Mouse (Mus musculus): ENCODE measurements around the gene Slc6a19. TPM values are rescaled to one million over a fixed set of nuclear protein-coding genes. Genes with fewer than 3 reads are reported as not detected.

Gene Slc6a19
- not detected for polyA plus RNA-seq (2017; shearing (Covaris generic))

GRCm38 (mm10) chr13:73704694-73705325 is at the start of gene Slc6a19:
Gene Slc6a19, minus strand, starts transcription at chr13:73704865.

GRCm38 (mm10) chr13:73732742-73733700 is 28.4 kb upstream of the Slc6a19 start, which contains the start of gene Slc12a7:
Gene Slc12a7, plus strand, starts transcription at chr13:73733094.

GRCm38 (mm10) chr13:73677853-73678252 is 26.8 kb downstream of the Slc6a19 start, which contains the start of gene Slc6a18:
Gene Slc6a18, minus strand, starts transcription at chr13:73678023.

Other genes starting within 250 kb of the Slc6a19 start
- gene Lpcat1, start 237.7 kb downstream of the Slc6a19 start, polyA plus RNA-seq (2017; shearing (Covaris generic)), result 23.9 TPM
- not detected for gene Slc6a3, start 168.1 kb downstream of the Slc6a19 start, polyA plus RNA-seq (2017; shearing (Covaris generic))
- gene Clptm1l, start 100.9 kb downstream of the Slc6a19 start, polyA plus RNA-seq (2017; shearing (Covaris generic)), result 14.3 TPM
- gene Tert, start 78.0 kb downstream of the Slc6a19 start, polyA plus RNA-seq (2017; shearing (Covaris generic)), result 8.1 TPM
- not detected for gene Slc6a18, start 26.8 kb downstream of the Slc6a19 start, polyA plus RNA-seq (2017; shearing (Covaris generic))
- 119 TPM for gene Slc12a7, start 28.2 kb upstream of the Slc6a19 start, polyA plus RNA-seq (2017; shearing (Covaris generic))
- 0.37 TPM for gene Nkd2, start 142.8 kb upstream of the Slc6a19 start, polyA plus RNA-seq (2017; shearing (Covaris generic))
- gene Trip13, start 232.9 kb upstream of the Slc6a19 start, polyA plus RNA-seq (2017; shearing (Covaris generic)), result 2.6 TPM
- gene Brd9, start 232.9 kb upstream of the Slc6a19 start, polyA plus RNA-seq (2017; shearing (Covaris generic)), result 84.4 TPM